Mouse (Mus musculus) adrenal gland, adult 18-20 months (tissue): ENCODE results near the gene Mapkap1. TPM values are rescaled to one million over a fixed set of nuclear protein-coding genes. Genes with fewer than 3 reads are reported as not detected.
"Not testable (repeated sequence)": the region's sequence is repeated elsewhere in the genome, so short reads cannot be mapped to it uniquely, and the experiment has no call there.

ENCODE experiments used
- DNase-seq, 2 experiments: peaks; one replicate each; pipeline ENCODE4 v3.0.0; 2021 to 2022; ENCODE audit warnings: low spot score in 2 of 2
- total RNA-seq, 2 experiments: library from RNA; stranded (reverse); gene quantifications; 1 replicate in 1 of 2; 2 replicates in 1 of 2; pipeline ENCODE4 v1.2.3; 2021

Gene Mapkap1
- total RNA-seq, 2 experiments from 2014 or later: 63.5 to 71.5 TPM

GRCm38 (mm10) chr2:34430663-34431062, 24.1 kb downstream of the Mapkap1 start:
- no peak for DNase-seq

GRCm38 (mm10) chr2:34431701-34432372, 25.3 kb downstream of the Mapkap1 start:
- DNase-seq: no peak

- DNase-seq: not testable (repeated sequence)
Measured at GRCm38 (mm10) chr2:34432887-34433286, 26.3 kb downstream of the Mapkap1 start.

- DNase-seq: peak in 1 of 2 experiments; percentile 19
Measured at GRCm38 (mm10) chr2:34436321-34436720, 29.8 kb downstream of the Mapkap1 start.

- no peak for DNase-seq
Measured at GRCm38 (mm10) chr2:34448756-34449155, 42.2 kb downstream of the Mapkap1 start.

GRCm38 (mm10) chr2:34462490-34462889, 55.9 kb downstream of the Mapkap1 start:
- no peak for DNase-seq

- peak in 1 of 2 experiments; percentile 27 for DNase-seq
Measured at GRCm38 (mm10) chr2:34468559-34469141, 62.1 kb downstream of the Mapkap1 start.

GRCm38 (mm10) chr2:34469324-34469723, 62.8 kb downstream of the Mapkap1 start:
- no peak for DNase-seq

GRCm38 (mm10) chr2:34473775-34474174, 67.2 kb downstream of the Mapkap1 start:
- DNase-seq: no peak

GRCm38 (mm10) chr2:34481401-34481800, 74.8 kb downstream of the Mapkap1 start:
- DNase-seq: no peak

- no peak for DNase-seq
Measured at GRCm38 (mm10) chr2:34482102-34482501, 75.5 kb downstream of the Mapkap1 start.

GRCm38 (mm10) chr2:34482531-34482930, 76.0 kb downstream of the Mapkap1 start:
- DNase-seq: no peak

- no peak for DNase-seq
Measured at GRCm38 (mm10) chr2:34487281-34487680, 80.7 kb downstream of the Mapkap1 start.

- no peak for DNase-seq
Measured at GRCm38 (mm10) chr2:34503975-34504730, 97.6 kb downstream of the Mapkap1 start.

GRCm38 (mm10) chr2:34506162-34506561, 99.6 kb downstream of the Mapkap1 start:
- DNase-seq: not testable (repeated sequence)

- DNase-seq: no peak
Measured at GRCm38 (mm10) chr2:34509856-34510255, 103.3 kb downstream of the Mapkap1 start.

- DNase-seq: no peak
Measured at GRCm38 (mm10) chr2:34515263-34515662, 108.7 kb downstream of the Mapkap1 start.

- no peak for DNase-seq
Measured at GRCm38 (mm10) chr2:34518083-34518482, 111.5 kb downstream of the Mapkap1 start.

GRCm38 (mm10) chr2:34518526-34518925, 112.0 kb downstream of the Mapkap1 start:
- no peak for DNase-seq

- DNase-seq: peak in 1 of 2 experiments; percentile 43
Measured at GRCm38 (mm10) chr2:34519525-34519924, 113.0 kb downstream of the Mapkap1 start.

GRCm38 (mm10) chr2:34521384-34521783, 114.8 kb downstream of the Mapkap1 start:
- DNase-seq: no peak
